Mouse (Mus musculus): ENCODE measurements around the gene Fgr.
A peak's percentile ranks its signal among the peaks of the same experiment; 100 is the strongest.
"Not testable (repeated sequence)": the region's sequence is repeated elsewhere in the genome, so short reads cannot be mapped to it uniquely, and the experiment has no call there.

Gene Fgr

GRCm38 (mm10) chr4:132988581-132989355 lies 14.9 kb downstream of the Fgr start:
- DNase-seq (ENCODE audit: low spot score): peak; percentile 66

GRCm38 (mm10) chr4:132993553-132993952 lies 19.7 kb downstream of the Fgr start:
- no peak for DNase-seq (ENCODE audit: low spot score)

- no peak for DNase-seq (ENCODE audit: low spot score)
Measured at GRCm38 (mm10) chr4:132997469-132998237, 23.8 kb downstream of the Fgr start.

GRCm38 (mm10) chr4:133002896-133003295 lies 29.0 kb downstream of the Fgr start:
- DNase-seq (ENCODE audit: low spot score): no peak

GRCm38 (mm10) chr4:133003316-133004018 lies 29.6 kb downstream of the Fgr start:
- no peak for DNase-seq (ENCODE audit: low spot score)

GRCm38 (mm10) chr4:133005233-133005632 lies 31.3 kb downstream of the Fgr start:
- peak; percentile 71 for DNase-seq (ENCODE audit: low spot score)

- not testable (repeated sequence) for DNase-seq (ENCODE audit: low spot score)
Measured at GRCm38 (mm10) chr4:133005885-133006451, 32.1 kb downstream of the Fgr start.

- peak; percentile 68 for DNase-seq (ENCODE audit: low spot score)
Measured at GRCm38 (mm10) chr4:133007513-133008380, 33.9 kb downstream of the Fgr start.

GRCm38 (mm10) chr4:133009131-133009530 lies 35.2 kb downstream of the Fgr start:
- peak; percentile 59 for DNase-seq (ENCODE audit: low spot score)

- no peak for DNase-seq (ENCODE audit: low spot score)
Measured at GRCm38 (mm10) chr4:133009676-133010075, 35.8 kb downstream of the Fgr start.

GRCm38 (mm10) chr4:133010611-133011010 lies 36.7 kb downstream of the Fgr start:
- DNase-seq (ENCODE audit: low spot score): no peak

GRCm38 (mm10) chr4:133011028-133011820 lies 37.3 kb downstream of the Fgr start, which contains the start of gene Ahdc1:
Ahdc1 (plus strand) TSS chr4:133011260.
- peak; percentile 91 for DNase-seq (ENCODE audit: low spot score)

- DNase-seq (ENCODE audit: low spot score): no peak
Measured at GRCm38 (mm10) chr4:133011821-133012775, 38.2 kb downstream of the Fgr start.

GRCm38 (mm10) chr4:133012776-133013265 lies 38.9 kb downstream of the Fgr start:
- DNase-seq (ENCODE audit: low spot score): no peak

- DNase-seq (ENCODE audit: low spot score): peak; percentile 58
Measured at GRCm38 (mm10) chr4:133013266-133013891, 39.5 kb downstream of the Fgr start.

- DNase-seq (ENCODE audit: low spot score): no peak
Measured at GRCm38 (mm10) chr4:133014088-133014487, 40.2 kb downstream of the Fgr start.

GRCm38 (mm10) chr4:133014896-133015709 lies 41.2 kb downstream of the Fgr start:
- DNase-seq (ENCODE audit: low spot score): no peak

Data from testis, postnatal 14 days (tissue).